Mouse (Mus musculus): ENCODE data around the gene Wdfy4.
A peak's percentile ranks its signal among the peaks of the same experiment; 100 is the strongest.

The Wdfy4 gene

GRCm38 (mm10) chr14:33185068-33185800 is at the start of gene Wdfy4:
TSS of gene Wdfy4 (minus strand) at chr14:33185508.
- no peak for DNase-seq

GRCm38 (mm10) chr14:33232048-33232447 is 46.7 kb upstream of the Wdfy4 start:
- no peak for DNase-seq

- no peak for DNase-seq
Measured at GRCm38 (mm10) chr14:33231311-33231710, 46.0 kb upstream of the Wdfy4 start.

- no peak for DNase-seq
Measured at GRCm38 (mm10) chr14:33230672-33231071, 45.4 kb upstream of the Wdfy4 start.

GRCm38 (mm10) chr14:33225235-33225634 is 39.9 kb upstream of the Wdfy4 start:
- no peak for DNase-seq

GRCm38 (mm10) chr14:33216343-33217208 is 31.3 kb upstream of the Wdfy4 start:
- DNase-seq = no peak

- no peak for DNase-seq
Measured at GRCm38 (mm10) chr14:33215163-33215562, 29.9 kb upstream of the Wdfy4 start.

GRCm38 (mm10) chr14:33214767-33215128 is 29.4 kb upstream of the Wdfy4 start:
- no peak for DNase-seq

- DNase-seq = peak; percentile 93
Measured at GRCm38 (mm10) chr14:33213823-33214766, 28.8 kb upstream of the Wdfy4 start, which contains the start of gene Arhgap22. TSS of gene Arhgap22 (plus strand) at chr14:33214026.

- DNase-seq = no peak
Measured at GRCm38 (mm10) chr14:33212958-33213309, 27.6 kb upstream of the Wdfy4 start.

- DNase-seq = peak; percentile 19
Measured at GRCm38 (mm10) chr14:33212271-33212957, 27.1 kb upstream of the Wdfy4 start.

- DNase-seq = no peak
Measured at GRCm38 (mm10) chr14:33210806-33211205, 25.5 kb upstream of the Wdfy4 start.

- DNase-seq = no peak
Measured at GRCm38 (mm10) chr14:33208331-33208730, 23.0 kb upstream of the Wdfy4 start.

GRCm38 (mm10) chr14:33207011-33207410 is 21.7 kb upstream of the Wdfy4 start:
- DNase-seq = peak; percentile 24

- peak; percentile 16 for DNase-seq
Measured at GRCm38 (mm10) chr14:33205280-33205965, 20.1 kb upstream of the Wdfy4 start.

GRCm38 (mm10) chr14:33203777-33204176 is 18.5 kb upstream of the Wdfy4 start:
- no peak for DNase-seq

GRCm38 (mm10) chr14:33202885-33203284 is 17.6 kb upstream of the Wdfy4 start:
- no peak for DNase-seq

- no peak for DNase-seq
Measured at GRCm38 (mm10) chr14:33202161-33202560, 16.9 kb upstream of the Wdfy4 start.

- no peak for DNase-seq
Measured at GRCm38 (mm10) chr14:33194241-33194640, 8.9 kb upstream of the Wdfy4 start.

GRCm38 (mm10) chr14:33193762-33194161 is 8.5 kb upstream of the Wdfy4 start:
- DNase-seq = no peak

- no peak for DNase-seq
Measured at GRCm38 (mm10) chr14:33190646-33191045, 5.3 kb upstream of the Wdfy4 start.

All from kidney, postnatal 10 days (tissue).